Mouse (Mus musculus): ENCODE measurements around the gene D930007J09Rik.

GRCm38 (mm10) chr13:32834513-32834912 is 31.9 kb upstream of the D930007J09Rik start:
- no peak for TF ChIP-seq IRF4 (IDR thresholded peaks at IDR 0.05; ENCODE audit: low read depth, low read length)
- no peak for TF ChIP-seq SMC3 (IDR thresholded peaks at IDR 0.05; ENCODE audit: low read depth, low read length)
- TF ChIP-seq MAX (IDR thresholded peaks at IDR 0.05; ENCODE audit: low read length), result no peak
- TF ChIP-seq NRF1 (IDR thresholded peaks at IDR 0.05; ENCODE audit: low read depth, low read length), result no peak
- TF ChIP-seq CTCF (conservative IDR thresholded peaks at IDR 0.05 in 1 of 2, IDR thresholded peaks at IDR 0.05 in 1 of 2; ENCODE audit: low read depth in 2 of 2, low read length in 2 of 2), result no peak
- TF ChIP-seq CHD1 (IDR thresholded peaks at IDR 0.05; ENCODE audit: low read depth, low read length), result no peak
- TF ChIP-seq EP300 (IDR thresholded peaks at IDR 0.05; ENCODE audit: low read length), result no peak
- no peak for TF ChIP-seq USF1 (IDR thresholded peaks at IDR 0.05; ENCODE audit: low read depth, low read length)
- TF ChIP-seq MXI1 (IDR thresholded peaks at IDR 0.05; ENCODE audit: low read depth, low read length), result no peak
- no peak for TF ChIP-seq POLR2AphosphoS2 (IDR thresholded peaks at IDR 0.05; ENCODE audit: low read depth, low read length)
- no peak for TF ChIP-seq POLR2A (IDR thresholded peaks at IDR 0.05; ENCODE audit: low read depth, low read length)
- TF ChIP-seq TBP (conservative IDR thresholded peaks at IDR 0.05; ENCODE audit: low read depth, low read length), result no peak
- no peak for TF ChIP-seq RCOR1 (conservative IDR thresholded peaks at IDR 0.05; ENCODE audit: low read depth, low read length)
- no peak for TF ChIP-seq RAD21 (IDR thresholded peaks at IDR 0.05; ENCODE audit: low read depth, low read length)

Measured in CH12.LX (cell line).